Mouse (Mus musculus) CD4-positive helper T cell, adult 2 months (primary cell): ENCODE results near the gene 1500009C09Rik.

ENCODE experiments used
- DNase-seq: peaks from one replicate; pipeline ENCODE4 v3.0.0-alpha.2; 2012; ENCODE audit warnings: low read depth, missing footprints, low spot score

Gene 1500009C09Rik

GRCm38 (mm10) chr15:82252097-82252496 is at the start of gene 1500009C09Rik:
TSS of gene 1500009C09Rik (plus strand) at chr15:82252397.
- no peak for DNase-seq

- no peak for DNase-seq
Observed at GRCm38 (mm10) chr15:82203090-82203489, 49.1 kb upstream of the 1500009C09Rik start.

GRCm38 (mm10) chr15:82203611-82204351 is 48.4 kb upstream of the 1500009C09Rik start:
- no peak for DNase-seq

GRCm38 (mm10) chr15:82204680-82205371 is 47.4 kb upstream of the 1500009C09Rik start:
- DNase-seq, result no peak

- DNase-seq, result no peak
Observed at GRCm38 (mm10) chr15:82206365-82207104, 45.7 kb upstream of the 1500009C09Rik start.

GRCm38 (mm10) chr15:82207105-82207459 is 45.1 kb upstream of the 1500009C09Rik start:
- no peak for DNase-seq

GRCm38 (mm10) chr15:82207504-82208219 is 44.5 kb upstream of the 1500009C09Rik start:
- DNase-seq, result no peak

- DNase-seq, result no peak
Observed at GRCm38 (mm10) chr15:82208307-82208706, 43.9 kb upstream of the 1500009C09Rik start.

DNA sequence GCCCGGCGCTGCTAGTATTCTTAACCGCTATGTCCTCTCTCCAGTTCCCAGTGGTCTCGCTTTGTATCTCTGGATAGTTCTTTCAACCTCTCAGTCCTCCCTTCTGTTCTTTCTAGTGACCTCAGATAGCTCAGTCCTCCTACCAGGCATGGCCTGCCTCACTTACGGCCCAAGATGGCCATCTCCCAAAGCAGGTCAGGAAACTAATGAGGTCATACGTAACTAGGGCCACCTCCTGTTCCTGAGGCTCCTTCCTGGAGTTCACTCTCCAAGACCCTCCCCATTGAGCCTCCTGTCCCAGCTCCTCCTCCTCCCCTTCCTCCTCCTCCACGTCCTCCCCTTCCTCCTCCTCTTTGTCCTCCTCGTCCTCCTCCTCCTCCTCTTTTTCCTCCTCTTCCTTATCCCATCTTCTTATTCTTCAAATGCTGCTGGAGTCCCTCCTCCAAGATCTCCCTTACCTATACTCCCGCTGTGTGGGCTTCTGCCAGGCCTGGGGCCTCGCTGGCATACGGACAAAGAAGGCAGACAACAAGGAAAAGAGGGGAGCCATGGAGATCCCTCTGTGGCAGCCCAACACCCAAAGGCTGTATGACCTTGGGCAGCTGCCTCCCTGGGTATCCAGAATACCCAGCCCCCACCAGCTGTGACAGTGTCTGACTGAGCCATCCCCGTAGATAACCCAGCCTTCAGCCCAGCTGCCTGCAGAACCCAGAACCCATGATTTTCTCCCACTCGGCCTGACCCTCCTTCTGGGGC is 42.7 kb upstream of the 1500009C09Rik start:
- no peak for DNase-seq

DNA sequence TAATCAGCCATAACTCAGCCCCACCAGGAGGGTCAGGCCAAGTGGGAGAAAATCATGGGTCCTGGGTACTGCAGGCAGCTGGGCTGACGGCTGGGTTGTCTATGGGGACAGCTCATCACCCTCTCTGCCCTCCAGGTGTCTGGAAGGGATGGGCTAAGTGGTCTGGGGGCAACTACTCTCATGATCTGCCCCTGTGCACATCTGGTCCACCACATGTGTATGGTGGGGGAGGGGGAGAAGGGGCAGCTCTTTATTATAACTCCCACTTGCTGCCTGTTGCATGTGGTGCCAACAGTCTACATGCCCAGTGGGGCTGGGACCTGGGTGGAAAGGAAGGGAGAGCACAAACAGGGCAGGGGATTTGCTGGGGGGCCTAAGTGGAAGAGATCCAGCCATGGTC is 41.4 kb upstream of the 1500009C09Rik start:
- DNase-seq, result no peak

DNA sequence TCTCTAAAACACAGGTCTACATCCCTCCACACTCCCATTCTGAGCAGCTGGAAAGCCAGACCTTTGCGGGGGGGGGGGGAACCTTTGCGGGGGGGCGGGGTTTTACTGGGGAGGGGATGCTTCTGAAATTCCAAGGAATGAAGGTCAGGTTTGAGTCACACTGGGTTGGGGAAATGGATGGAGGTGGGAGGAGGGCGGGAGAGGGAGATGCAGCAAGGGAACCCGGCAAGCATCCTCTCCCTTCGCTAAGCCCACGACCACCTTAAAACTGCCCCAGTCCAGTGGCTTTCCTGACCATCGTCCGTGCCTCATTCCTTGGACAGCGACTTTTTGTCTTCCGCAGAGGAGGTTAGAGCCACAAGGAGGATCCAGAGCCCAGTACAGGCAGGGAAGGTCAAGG is 40.9 kb upstream of the 1500009C09Rik start:
- DNase-seq, result no peak

DNA sequence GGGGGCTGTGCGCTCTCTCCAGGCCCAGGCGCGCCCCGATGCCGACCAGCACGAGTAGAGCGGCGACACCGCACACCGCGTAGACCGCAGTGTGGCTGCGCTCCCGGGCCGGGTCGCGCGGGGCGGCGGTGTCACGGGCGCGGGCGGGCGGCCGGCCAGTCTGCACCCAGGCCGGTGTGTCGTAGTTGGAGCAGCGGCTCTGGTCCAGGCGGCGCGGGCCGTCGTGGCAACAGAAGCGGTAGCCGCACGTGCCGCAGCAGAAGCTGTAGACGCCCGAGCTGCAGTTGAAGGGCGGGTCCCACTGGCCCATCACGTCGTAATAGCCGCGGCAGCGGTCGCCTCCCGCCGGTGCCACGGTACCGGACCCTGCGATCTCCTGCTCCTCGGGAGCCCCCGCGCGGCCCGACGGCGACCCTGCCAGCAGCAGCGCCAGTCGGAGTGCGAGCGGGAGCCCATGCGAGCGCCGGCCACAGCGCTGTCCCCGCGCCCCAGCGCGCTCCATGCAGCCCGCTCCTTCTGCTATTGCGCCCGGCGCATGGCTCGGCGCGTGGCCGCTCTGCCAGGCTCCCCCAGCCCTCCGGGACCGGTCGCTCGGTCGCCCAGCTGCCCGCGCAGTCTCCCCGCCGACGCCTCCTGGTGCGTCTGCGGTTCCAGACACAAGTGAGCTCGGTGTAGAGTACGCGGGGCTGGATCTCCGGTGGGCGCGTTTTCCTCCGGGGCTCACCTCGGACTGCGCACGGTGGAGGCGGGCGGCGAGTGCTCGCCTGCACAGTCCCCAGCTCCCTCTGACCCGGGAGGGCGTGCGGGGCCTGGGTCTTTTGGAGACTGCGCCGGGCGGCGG is 40.1 kb upstream of the 1500009C09Rik start:
- DNase-seq, result no peak

DNA sequence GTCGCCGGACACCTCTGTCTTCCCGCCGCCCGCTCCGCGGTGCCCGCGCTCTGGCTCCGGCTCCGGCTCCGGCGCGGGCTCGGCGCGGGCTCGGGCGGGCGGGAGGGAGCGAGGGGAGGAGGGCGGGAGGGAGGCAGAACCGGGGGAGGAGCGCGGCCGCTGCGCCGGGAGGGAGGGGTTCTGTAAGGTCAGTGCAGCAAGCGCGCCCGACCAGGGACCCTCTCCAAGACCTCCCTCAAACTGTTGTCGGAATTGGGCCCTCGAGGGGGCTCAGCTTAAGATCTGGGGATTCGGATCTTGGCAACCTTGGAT is 39.5 kb upstream of the 1500009C09Rik start, which contains the start of gene Shisa8:
Gene Shisa8 (minus strand): TSS at position 64 of the 312 bp plus-strand sequence.
- DNase-seq, result no peak

- DNase-seq, result no peak
Observed at GRCm38 (mm10) chr15:82213222-82213621, 39.0 kb upstream of the 1500009C09Rik start.

DNA sequence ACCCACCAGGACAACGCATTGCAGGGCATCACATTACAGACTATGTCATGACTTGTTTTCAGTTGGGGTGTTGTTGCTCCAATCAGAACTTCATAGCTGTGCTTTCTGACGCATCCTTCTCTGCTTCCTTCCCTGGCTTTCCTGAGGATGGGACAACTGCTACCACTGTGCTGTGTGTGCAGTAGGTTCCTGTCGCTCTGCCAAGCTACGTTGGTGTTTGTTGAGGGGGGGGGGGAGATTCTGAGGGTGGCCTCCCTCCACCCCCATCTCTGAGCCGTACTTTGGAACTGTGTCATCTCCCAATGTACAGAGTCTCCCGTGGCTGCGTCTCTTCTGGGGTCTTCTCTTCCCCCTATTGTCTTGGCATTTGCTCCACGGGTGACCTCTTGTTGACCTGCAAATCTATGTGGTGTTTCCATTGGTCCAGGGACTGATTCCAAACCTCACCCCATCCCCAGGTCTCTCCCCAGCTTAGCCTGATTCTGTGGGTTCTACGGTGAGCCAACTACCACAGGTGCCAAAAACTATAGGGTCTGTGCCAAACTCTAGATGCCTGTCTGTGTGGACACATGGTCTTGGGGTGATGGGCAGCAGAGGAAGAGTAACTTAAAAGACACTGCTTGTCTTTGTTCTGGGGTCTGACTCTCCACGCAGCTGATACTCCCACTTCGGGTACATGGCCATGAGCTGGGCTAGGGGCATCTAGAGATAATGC is 36.7 kb upstream of the 1500009C09Rik start:
- no peak for DNase-seq

GRCm38 (mm10) chr15:82216142-82216827 is 35.9 kb upstream of the 1500009C09Rik start:
- no peak for DNase-seq

GRCm38 (mm10) chr15:82217039-82217438 is 35.2 kb upstream of the 1500009C09Rik start:
- no peak for DNase-seq

DNA sequence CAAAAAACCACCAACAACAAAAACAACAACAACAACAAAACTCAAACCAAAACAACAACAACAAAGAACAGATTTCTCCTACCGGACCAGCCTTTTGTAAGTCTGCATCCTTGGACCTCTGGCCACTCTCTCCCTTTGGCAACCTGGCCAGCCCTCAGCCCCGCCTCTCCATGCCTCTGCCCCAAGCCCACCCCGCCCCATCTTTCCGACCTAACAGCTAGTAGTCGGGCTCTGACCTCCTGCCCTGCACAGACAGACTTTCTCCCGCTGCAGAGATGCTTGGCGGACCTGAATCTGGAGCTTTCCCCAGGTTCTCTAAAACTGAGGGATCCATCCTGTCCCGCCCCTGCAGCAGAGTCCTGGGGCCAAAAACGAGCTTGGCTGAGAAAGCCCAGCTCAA is 34.2 kb upstream of the 1500009C09Rik start:
- no peak for DNase-seq
